Mouse (Mus musculus) midbrain, embryonic 14.5 days (tissue): ENCODE data around the gene Samm50. TPM values are rescaled to one million over a fixed set of nuclear protein-coding genes. Genes with fewer than 3 reads are reported as not detected.

Experiments used
- ATAC-seq: fragments of 200-750 bp; cut with Nextera tagmentation; 2 replicates; pipeline ENCODE4 v1.8.0; 2017; ENCODE audit warnings: moderate number of reproducible peaks, moderate library complexity; ENCODE audit not compliant: low FRiP score, low TSS enrichment
- DNase-seq: peaks from one replicate; pipeline ENCODE4 v3.0.0-alpha.2; 2015
- H3K27ac ChIP-seq: fragments of 300-500 bp; sonication (generic); replicated peaks from 2 replicates; pipeline ENCODE4 v1.5.1; 2014; ENCODE audit warnings: mild to moderate bottlenecking, low read depth, low read length, moderate library complexity
- H3K27me3 ChIP-seq: fragments of 300-500 bp; sonication (generic); 2 replicates; pipeline ENCODE4 v1.6.1; 2014; ENCODE audit warnings: low read length, control low read depth, mixed read lengths; ENCODE audit not compliant: control insufficient read depth, insufficient read depth
- H3K36me3 ChIP-seq: fragments of 300-500 bp; sonication (generic); 2 replicates; pipeline ENCODE4 v1.6.1; 2014; ENCODE audit warnings: low read length, control low read depth; ENCODE audit not compliant: control insufficient read depth, insufficient read depth
- H3K4me1 ChIP-seq: fragments of 300-500 bp; sonication (generic); 2 replicates; pipeline ENCODE4 v1.6.1; 2014; ENCODE audit warnings: mild to moderate bottlenecking, antibody characterized with exemption, low read length, control low read depth; ENCODE audit not compliant: control insufficient read depth, insufficient read depth
- H3K4me2 ChIP-seq: fragments of 300-500 bp; sonication (generic); 2 replicates; pipeline ENCODE4 v1.6.1; 2014; ENCODE audit warnings: mild to moderate bottlenecking, low read length, moderate library complexity
- H3K4me3 ChIP-seq: fragments of 300-500 bp; sonication (generic); replicated peaks from 2 replicates; pipeline ENCODE4 v1.5.1; 2014; ENCODE audit warnings: low read depth, low read length
- H3K9ac ChIP-seq: fragments of 300-500 bp; sonication (generic); replicated peaks from 2 replicates; pipeline ENCODE4 v1.6.1; 2014; ENCODE audit warnings: mild to moderate bottlenecking, low read length, moderate library complexity
- H3K9me3 ChIP-seq: fragments of 300-500 bp; sonication (generic); 2 replicates; pipeline ENCODE4 v1.6.1; 2016; ENCODE audit warnings: low read length, control low read depth, mixed read lengths; ENCODE audit not compliant: control insufficient read depth
- WGBS: fragments of 180-500 bp; shearing (Covaris S2); extraction: QIAGEN DNeasy Blood & Tissue Kit; methylation state at CpG from one replicate; pipeline ENCODE4 v1.1.7; 2014; 5-methylcytosine and 5-hydroxymethylcytosine counted together
- polyA plus RNA-seq: library from polyadenylated mRNA; unstranded; fragments of >200 nt; fragmentation: Nextera tagmentation; extraction: Ambion mirVana; gene quantifications from 2 replicates; pipeline ENCODE4 v1.2.1, GENCODE M21; 2014

The Samm50 gene
- polyA plus RNA-seq, 1 experiment from 2014 or later: 54.2 TPM

- 97% methylated on average over 4 of the region's 4 CpGs for WGBS
- Histone ChIP-seq H3K9ac (no peak overlapping the region), H3K27ac (no peak overlapping the region), H3K4me1 (no peaks in the 10 kb centered on the region), H3K27me3 (no peaks in the 10 kb centered on the region), H3K4me3 (no peak overlapping the region), H3K36me3 (peaks cover 92% of the 10 kb centered on the region), H3K4me2 (no peak overlapping the region), H3K9me3 (no peaks in the 10 kb centered on the region)
- ATAC-seq: no peak
- DNase-seq: no peak
Measured at GRCm38 (mm10) chr15:84207327-84207726, 15.3 kb downstream of the Samm50 start.

DNA sequence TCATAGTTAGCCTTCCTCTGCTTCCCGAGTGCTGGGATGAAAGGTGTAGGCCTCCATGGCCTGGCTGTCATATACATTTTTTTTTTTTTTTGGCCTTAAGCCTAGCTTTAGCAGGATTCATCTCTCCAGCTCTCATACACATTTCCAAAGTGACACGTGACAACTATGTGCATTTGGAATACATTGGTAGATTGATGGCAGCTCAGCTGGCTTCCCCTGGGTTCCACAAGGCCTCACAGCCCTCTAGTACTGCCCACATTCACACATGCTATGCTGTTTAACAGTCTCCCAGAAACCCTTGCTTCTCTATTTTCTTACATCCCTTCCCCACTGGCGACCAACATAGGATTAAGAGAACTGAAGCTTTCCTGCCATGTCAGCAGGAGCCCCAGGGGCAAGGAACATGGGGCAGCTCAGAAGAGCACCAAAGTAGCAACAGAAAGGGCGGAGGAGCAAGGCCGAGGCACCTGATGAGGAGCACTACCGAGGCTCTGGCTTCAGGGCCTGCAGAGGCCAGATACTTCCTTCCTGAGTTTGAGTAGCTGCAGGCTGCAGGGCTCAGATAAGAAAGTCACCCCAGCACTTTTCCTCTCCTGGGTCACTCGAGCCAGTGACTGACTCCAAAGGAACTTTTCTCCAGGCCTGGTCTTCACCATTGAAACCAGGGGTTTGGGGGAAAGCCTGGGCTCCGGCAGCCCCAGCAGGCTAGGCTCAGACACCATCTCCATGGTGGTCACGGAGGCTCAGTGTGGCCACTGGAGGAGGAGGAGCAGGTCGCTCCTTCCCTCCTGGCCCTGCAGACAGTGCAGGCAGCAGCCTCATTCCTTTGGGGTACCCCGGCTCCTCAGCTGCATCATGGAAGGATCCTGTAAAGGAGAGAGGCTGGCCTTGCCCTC, 17.7 kb downstream of the Samm50 start:
- Histone ChIP-seq H3K36me3 (peaks cover 73% of the 10 kb centered on the region), H3K9ac (no peak overlapping the region), H3K4me3 (no peak overlapping the region), H3K27me3 (no peaks in the 10 kb centered on the region), H3K4me2 (no peak overlapping the region), H3K9me3 (no peaks in the 10 kb centered on the region), H3K4me1 (no peaks in the 10 kb centered on the region), H3K27ac (no peak overlapping the region)
- no peak for DNase-seq
- no peak for ATAC-seq
- WGBS: 92% methylated on average over 11 of the region's 11 CpGs

DNA sequence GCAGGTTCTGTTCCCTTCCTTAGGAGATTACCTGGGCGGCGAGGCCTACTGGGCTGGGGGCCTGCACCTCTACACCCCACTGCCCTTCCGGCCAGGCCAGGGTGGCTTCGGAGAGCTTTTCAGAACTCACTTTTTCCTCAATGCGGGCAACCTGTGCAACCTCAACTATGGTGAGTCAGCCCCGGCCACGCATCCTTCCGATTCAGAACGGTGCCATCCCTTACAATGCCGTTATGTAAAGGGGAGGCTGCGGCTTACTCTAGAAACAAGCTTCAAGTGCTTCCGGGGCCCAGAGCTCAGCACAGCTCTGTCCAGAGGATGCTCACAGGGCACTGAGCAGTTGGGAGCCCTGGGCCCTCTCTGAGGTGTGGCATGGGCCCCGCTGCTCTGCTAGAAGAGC, 18.4 kb downstream of the Samm50 start:
- 92% methylated on average over 13 of the region's 13 CpGs for WGBS
- H3K4me2 ChIP-seq: no peak overlapping the region
- no peak overlapping the region for H3K27ac ChIP-seq
- no peaks in the 10 kb centered on the region for H3K27me3 ChIP-seq
- no peak overlapping the region for H3K9ac ChIP-seq
- no peaks in the 10 kb centered on the region for H3K9me3 ChIP-seq
- H3K4me3 ChIP-seq: no peak overlapping the region
- DNase-seq (no peak), ATAC-seq (no peak)
- H3K36me3 ChIP-seq: peaks cover 71% of the 10 kb centered on the region
- H3K4me1 ChIP-seq: no peaks in the 10 kb centered on the region

DNA sequence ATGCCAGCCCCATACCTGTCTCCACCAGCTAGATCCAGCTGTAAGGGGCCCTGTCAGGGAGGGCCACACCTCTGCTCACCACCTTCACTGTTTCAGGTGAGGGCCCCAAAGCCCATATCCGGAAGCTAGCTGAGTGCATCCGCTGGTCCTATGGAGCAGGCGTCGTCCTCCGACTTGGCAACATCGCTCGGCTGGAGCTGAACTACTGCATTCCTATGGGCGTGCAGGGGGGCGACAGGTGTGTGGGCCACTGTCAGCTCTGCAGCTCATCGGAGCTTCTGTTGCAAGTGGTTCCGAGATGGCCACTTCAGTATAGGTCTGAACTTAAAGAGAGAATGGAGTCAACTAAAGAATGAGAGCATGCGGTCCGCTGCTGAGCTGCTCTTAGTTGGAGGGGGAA, 18.9 kb downstream of the Samm50 start:
- H3K4me1 ChIP-seq: no peaks in the 10 kb centered on the region
- DNase-seq (no peak), ATAC-seq (no peak)
- no peak overlapping the region for H3K9ac ChIP-seq
- H3K4me3 ChIP-seq: no peak overlapping the region
- H3K36me3 ChIP-seq: peaks cover 66% of the 10 kb centered on the region
- WGBS: 92% methylated on average over 13 of the region's 13 CpGs
- no peaks in the 10 kb centered on the region for H3K9me3 ChIP-seq
- no peak overlapping the region for H3K27ac ChIP-seq
- H3K27me3 ChIP-seq: no peaks in the 10 kb centered on the region
- no peak overlapping the region for H3K4me2 ChIP-seq

- DNase-seq: no peak
- no peak overlapping the region for H3K4me3 ChIP-seq
- WGBS: 73% methylated on average over 4 of the region's 4 CpGs
- H3K36me3 ChIP-seq: peaks cover 60% of the 10 kb centered on the region
- ATAC-seq: no peak
- H3K4me2 ChIP-seq: no peak overlapping the region
- H3K9me3 ChIP-seq: no peaks in the 10 kb centered on the region
- H3K4me1 ChIP-seq: peaks cover 3% of the 10 kb centered on the region
- H3K27me3 ChIP-seq: no peaks in the 10 kb centered on the region
- H3K9ac ChIP-seq: no peak overlapping the region
- 0 out of 2 replicates have a peak overlapping the region, but pooled peaks have one; percentile 13 for H3K27ac ChIP-seq
Measured at GRCm38 (mm10) chr15:84211564-84211963, 19.5 kb downstream of the Samm50 start.

DNA sequence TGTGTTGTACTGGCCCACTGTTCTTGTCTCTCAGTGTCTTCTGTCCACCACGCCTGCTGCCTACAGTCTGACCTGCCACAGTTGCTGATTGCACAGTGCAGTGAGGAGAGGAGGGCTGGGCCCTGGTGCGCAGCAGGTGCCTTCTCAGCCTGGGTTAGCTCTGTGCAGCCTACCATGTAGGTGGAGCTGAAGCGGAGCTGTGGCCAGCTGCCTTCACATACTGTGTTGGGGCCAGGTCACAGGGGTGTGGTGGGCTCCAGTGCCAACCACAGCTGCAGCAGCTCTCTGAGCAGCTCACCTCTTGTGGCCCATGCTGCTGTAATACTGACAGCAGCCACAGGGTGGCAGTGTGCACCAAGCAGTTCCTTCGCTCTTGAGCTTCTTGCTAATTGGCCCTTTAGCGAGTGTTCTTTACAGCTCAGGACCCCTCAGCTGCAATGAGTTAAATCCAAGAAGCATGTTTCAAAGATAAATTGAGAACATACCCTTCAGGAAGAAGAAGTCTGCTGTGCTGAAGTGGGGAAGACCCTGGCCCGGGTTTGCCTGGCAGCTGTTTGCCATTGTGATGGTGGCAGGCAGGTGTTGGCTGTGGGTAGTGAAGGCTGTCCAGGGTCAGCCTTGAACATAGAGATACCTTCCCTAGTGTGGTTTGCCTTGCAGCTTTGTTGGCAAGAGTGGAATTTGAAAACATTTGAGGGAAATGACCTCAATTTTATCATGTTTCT, 20.2 kb downstream of the Samm50 start:
- DNase-seq (peak; percentile 94), ATAC-seq (peak; percentile 53; the same call in 1 of the 2 replicates)
- H3K4me1 ChIP-seq: peaks cover 9% of the 10 kb centered on the region
- H3K4me2 ChIP-seq: no peak overlapping the region
- no peak overlapping the region for H3K4me3 ChIP-seq
- H3K27ac ChIP-seq: 0 out of 2 replicates have a peak overlapping the region, but pooled peaks have one; percentile 13
- H3K9ac ChIP-seq: no peak overlapping the region
- no peaks in the 10 kb centered on the region for H3K27me3 ChIP-seq
- H3K36me3 ChIP-seq: peaks cover 54% of the 10 kb centered on the region
- 46% methylated on average over 6 of the region's 6 CpGs for WGBS
- H3K9me3 ChIP-seq: no peaks in the 10 kb centered on the region

DNA sequence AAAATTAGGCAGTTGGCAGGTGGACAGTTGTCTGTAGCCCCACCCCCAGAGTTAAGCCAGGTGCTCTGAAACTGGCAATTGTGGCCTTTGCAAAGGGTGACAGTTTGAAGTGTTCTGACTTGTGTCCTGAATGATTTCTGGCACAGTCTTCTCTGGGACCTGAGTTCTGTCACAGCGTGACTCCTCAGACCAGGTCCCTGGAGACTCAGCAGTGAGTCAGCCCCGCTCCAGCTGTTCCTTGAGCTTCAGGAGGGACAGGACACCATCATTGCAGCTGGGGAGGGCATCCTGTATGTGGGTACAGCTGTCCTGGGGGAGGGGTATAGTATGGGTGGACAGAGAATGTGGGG, 20.7 kb downstream of the Samm50 start:
- H3K9me3 ChIP-seq: no peaks in the 10 kb centered on the region
- H3K4me2 ChIP-seq: no peak overlapping the region
- 78% methylated on average over 2 of the region's 2 CpGs for WGBS
- peaks cover 9% of the 10 kb centered on the region for H3K4me1 ChIP-seq
- ATAC-seq (no peak), DNase-seq (no peak)
- no peak overlapping the region for H3K27ac ChIP-seq
- H3K4me3 ChIP-seq: no peak overlapping the region
- peaks cover 48% of the 10 kb centered on the region for H3K36me3 ChIP-seq
- H3K27me3 ChIP-seq: no peaks in the 10 kb centered on the region
- H3K9ac ChIP-seq: no peak overlapping the region

DNA sequence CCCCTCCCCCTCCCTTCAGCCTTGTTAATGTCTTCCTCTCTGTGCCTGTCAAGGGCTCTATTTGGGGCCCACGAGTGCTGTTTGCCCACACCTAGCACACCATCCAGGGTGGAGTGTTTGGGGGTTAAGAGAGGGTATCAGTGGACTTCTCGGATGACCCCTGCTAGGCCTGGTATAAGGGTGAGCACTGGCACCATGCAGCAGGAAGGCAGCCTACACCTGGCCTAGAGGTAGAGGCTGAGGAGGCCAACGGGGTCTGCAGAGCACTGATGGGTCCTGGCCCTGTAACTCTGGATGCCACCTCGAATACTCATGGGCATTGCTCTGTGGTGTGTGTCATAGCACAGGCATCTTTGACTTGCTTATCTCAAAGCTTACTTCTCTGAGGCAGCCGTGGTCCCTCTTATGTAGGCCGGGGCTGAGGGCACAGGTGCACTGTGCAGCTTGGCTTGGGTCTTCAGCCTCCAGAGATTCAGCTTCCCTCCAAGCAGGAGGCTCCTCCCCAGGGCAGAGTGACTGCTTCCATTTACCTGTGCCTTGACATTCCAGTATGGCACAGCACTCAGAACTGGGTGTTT, 21.2 kb downstream of the Samm50 start:
- 98% methylated on average over 6 of the region's 6 CpGs for WGBS
- H3K27ac ChIP-seq: no peak overlapping the region
- peaks cover 45% of the 10 kb centered on the region for H3K36me3 ChIP-seq
- no peak for ATAC-seq
- H3K4me3 ChIP-seq: no peak overlapping the region
- no peak overlapping the region for H3K9ac ChIP-seq
- H3K9me3 ChIP-seq: no peaks in the 10 kb centered on the region
- H3K4me2 ChIP-seq: no peak overlapping the region
- H3K27me3 ChIP-seq: no peaks in the 10 kb centered on the region
- DNase-seq: no peak
- H3K4me1 ChIP-seq: peaks cover 9% of the 10 kb centered on the region
